Comparison of ENCODE assay signal across 15 mouse cellular contexts in the genomic region with DNA sequence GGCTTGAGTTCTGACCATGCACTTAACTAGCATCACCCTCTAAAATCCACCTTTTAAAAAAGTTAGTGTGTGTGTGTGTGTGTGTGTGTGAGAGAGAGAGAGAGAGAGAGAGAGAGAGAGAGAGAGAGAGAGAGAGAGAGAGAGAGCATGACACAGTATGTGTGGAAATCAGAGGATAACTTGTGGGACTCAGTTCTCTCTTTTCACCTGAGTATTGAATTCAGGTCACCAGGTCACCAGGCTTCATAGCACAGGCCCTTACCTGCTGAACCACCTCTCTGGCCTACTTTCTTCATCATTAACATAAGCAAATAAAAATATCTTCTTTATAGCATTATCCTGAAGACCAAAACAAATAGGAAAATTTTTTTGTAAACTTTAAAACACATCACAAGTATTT. TPM values are rescaled to one million over a fixed set of nuclear protein-coding genes. Genes with fewer than 3 reads are reported as not detected.
DNase-seq lines count a peak whose midpoint lies in the region; ATAC-seq and TF ChIP-seq lines count a peak whose summit lies in the region.
"Had no signal": no experiment of that assay in that cellular context is flagged by ENCODE, and none has a peak within 500 bp of the region (broad histone marks: within the 10 kb centered on the region; RNA-seq: fewer than 3 reads in every experiment).

A gene (minus strand): TSS at position 101 of the 400 bp plus-strand sequence.

- H3K27ac ChIP-seq in hindbrain, embryonic 16.5 days (ENCODE audit: low read depth, low read length), result no peak within 1 kb of the TSS
- no peak within 1 kb of the TSS for H3K27ac ChIP-seq in hindbrain, embryonic 12.5 days
- H3K27ac ChIP-seq in lung, postnatal 0 days (ENCODE audit: low read length), result no peak within 1 kb of the TSS
- H3K27ac ChIP-seq in olfactory bulb, adult 2 months (ENCODE audit: insufficient read depth, low read depth, low read length), result no peak within 1 kb of the TSS
- H3K27ac ChIP-seq: embryonic facial prominence, embryonic 13.5 days; forebrain, embryonic 13.5 days; heart, embryonic 15.5 days; intestine, embryonic 15.5 days had no signal

- TF ChIP-seq POLR2A in lung, adult 2 months (IDR thresholded peaks at IDR 0.05; ENCODE audit: borderline replicate concordance, extremely low read depth, low read depth, low read length), result no peak
- no peak for TF ChIP-seq POLR2A in olfactory bulb, adult 2 months (IDR thresholded peaks at IDR 0.05; ENCODE audit: insufficient read depth, low read depth, low read length)

- H3K4me3 ChIP-seq in hindbrain, embryonic 16.5 days (ENCODE audit: low read length), result no peak within 1 kb of the TSS
- no peak within 1 kb of the TSS for H3K4me3 ChIP-seq in hindbrain, embryonic 12.5 days
- H3K4me3 ChIP-seq in lung, postnatal 0 days (ENCODE audit: low read depth, low read length), result no peak within 1 kb of the TSS
- no peak within 1 kb of the TSS for H3K4me3 ChIP-seq in lung, adult 2 months (replicated peaks; ENCODE audit: extremely low read depth, low read depth, low read length)
- no peak within 1 kb of the TSS for H3K4me3 ChIP-seq in olfactory bulb, adult 2 months (ENCODE audit: insufficient read depth, low read depth, low read length)
- H3K4me3 ChIP-seq: embryonic facial prominence, embryonic 13.5 days; forebrain, embryonic 13.5 days; heart, embryonic 15.5 days; intestine, embryonic 15.5 days had no signal

- H3K27me3 ChIP-seq in hindbrain, embryonic 16.5 days (replicated peaks; ENCODE audit: control insufficient read depth, insufficient read depth, low read length), result peaks cover 12% of the 10 kb centered on the region
- peaks cover 31% of the 10 kb centered on the region for H3K27me3 ChIP-seq in hindbrain, embryonic 12.5 days
- peaks cover 19% of the 10 kb centered on the region for H3K27me3 ChIP-seq in lung, postnatal 0 days (replicated peaks; ENCODE audit: insufficient read depth, low read length)

- H3K9me3 ChIP-seq in hindbrain, embryonic 16.5 days (ENCODE audit: control insufficient read depth, low read length), result peaks cover 3% of the 10 kb centered on the region; the same call in 1 of the 2 replicates
- H3K9me3 ChIP-seq in hindbrain, embryonic 12.5 days (replicated peaks), result no peaks in the 10 kb centered on the region
- H3K9me3 ChIP-seq in lung, postnatal 0 days (ENCODE audit: low read length), result no peaks in the 10 kb centered on the region
- H3K9me3 ChIP-seq: forebrain, embryonic 13.5 days; heart, embryonic 15.5 days; intestine, embryonic 15.5 days had no signal

- H3K36me3 ChIP-seq in hindbrain, embryonic 16.5 days (ENCODE audit: control insufficient read depth, insufficient read depth, low read length), result no peaks in the 10 kb centered on the region
- H3K36me3 ChIP-seq in hindbrain, embryonic 12.5 days, result no peaks in the 10 kb centered on the region
- no peaks in the 10 kb centered on the region for H3K36me3 ChIP-seq in lung, postnatal 0 days (ENCODE audit: insufficient read depth, low read length)
- H3K36me3 ChIP-seq: embryonic facial prominence, embryonic 13.5 days; heart, embryonic 15.5 days; intestine, embryonic 15.5 days had no signal

- DNase-seq in lung, postnatal 0 days (ENCODE audit: low spot score), result no peak
- no peak for DNase-seq in lung, adult 2 months
- DNase-seq in layer of hippocampus, postnatal 36 days, result no peak
- no peak for DNase-seq in cerebellum, postnatal 14 days
- DNase-seq: gastrocnemius, postnatal 10 days; lung, adult 18-20 months; thymus, postnatal 4 days had no signal

- TF ChIP-seq CTCF in lung, postnatal 0 days (IDR thresholded peaks at IDR 0.05), result no peak
- no peak for TF ChIP-seq CTCF in lung, adult 2 months (IDR thresholded peaks at IDR 0.05; ENCODE audit: insufficient read depth, low read length)
- no peak for TF ChIP-seq CTCF in olfactory bulb, adult 2 months (IDR thresholded peaks at IDR 0.05; ENCODE audit: insufficient read depth, low read depth, low read length)

- no peak for TF ChIP-seq EP300 in lung, postnatal 0 days (IDR thresholded peaks at IDR 0.05)

- no peak within 1 kb of the TSS for H3K9ac ChIP-seq in hindbrain, embryonic 16.5 days (ENCODE audit: low read depth, low read length)
- H3K9ac ChIP-seq in hindbrain, embryonic 12.5 days, result no peak within 1 kb of the TSS
- H3K9ac ChIP-seq in lung, postnatal 0 days (replicated peaks; ENCODE audit: low read depth), result no peak within 1 kb of the TSS
- H3K9ac ChIP-seq: embryonic facial prominence, embryonic 13.5 days; forebrain, embryonic 13.5 days; heart, embryonic 15.5 days; intestine, embryonic 15.5 days had no signal

- H3K4me1 ChIP-seq in hindbrain, embryonic 16.5 days (ENCODE audit: control insufficient read depth, insufficient read depth, low read depth, low read length), result peaks cover 17% of the 10 kb centered on the region
- peaks cover 8% of the 10 kb centered on the region for H3K4me1 ChIP-seq in hindbrain, embryonic 12.5 days
- H3K4me1 ChIP-seq in lung, postnatal 0 days (ENCODE audit: insufficient read depth, low read depth, low read length), result peaks cover 3% of the 10 kb centered on the region; the same call in 1 of the 2 replicates
- no peaks in the 10 kb centered on the region for H3K4me1 ChIP-seq in lung, adult 2 months (ENCODE audit: control insufficient read depth, insufficient read depth, low read length)
- peaks cover 6% of the 10 kb centered on the region; the same call in 1 of the 2 replicates for H3K4me1 ChIP-seq in olfactory bulb, adult 2 months (ENCODE audit: control insufficient read depth, insufficient read depth, low read length)
- H3K4me1 ChIP-seq: intestine, embryonic 15.5 days had no signal

- no peak within 1 kb of the TSS for H3K4me2 ChIP-seq in hindbrain, embryonic 16.5 days (ENCODE audit: low read length)
- H3K4me2 ChIP-seq in hindbrain, embryonic 12.5 days (replicated peaks), result no peak within 1 kb of the TSS
- no peak within 1 kb of the TSS for H3K4me2 ChIP-seq in lung, postnatal 0 days (replicated peaks; ENCODE audit: low read depth, low read length)
- H3K4me2 ChIP-seq: embryonic facial prominence, embryonic 13.5 days; forebrain, embryonic 13.5 days; heart, embryonic 15.5 days; intestine, embryonic 15.5 days had no signal

- no peak for ATAC-seq in hindbrain, embryonic 16.5 days
- ATAC-seq in hindbrain, embryonic 12.5 days (ENCODE audit: low FRiP score), result no peak
- no peak for ATAC-seq in lung, postnatal 0 days
- ATAC-seq: forebrain, embryonic 13.5 days; intestine, embryonic 15.5 days had no signal

RNA-seq across cellular contexts. Expression of the gene that starts here (rescaled TPM):
- 17.4 and 18.1 TPM in 2 replicates for polyA plus RNA-seq in hindbrain, embryonic 16.5 days (2015; fragmentation: Nextera tagmentation; extraction: Ambion mirVana)
- 3.8 and 4.8 TPM in 2 replicates for polyA plus RNA-seq in hindbrain, embryonic 12.5 days (2016; fragmentation: Nextera tagmentation; extraction: Ambion mirVana)
- 13.9 and 15.8 TPM in 2 replicates for polyA plus RNA-seq in lung, postnatal 0 days (2015; fragmentation: Nextera tagmentation; extraction: Ambion mirVana)
- polyA plus RNA-seq in lung, adult 2 months (2012; rRNA removed), result 5.2 and 5.6 TPM in 2 replicates
- total RNA-seq in layer of hippocampus, postnatal 36 days (2021), result 10 to 100 TPM; 47.0 to 49.9 TPM
- not detected in 2 replicates for polyA plus RNA-seq in olfactory bulb, adult 2 months (2012; ENCODE audit: insufficient read depth, insufficient read length, low replicate concordance, missing spikeins)
- total RNA-seq: megakaryocyte progenitor cell, adult 5-6 weeks had no signal
